Mouse (Mus musculus): ENCODE measurements at regions not wholly inside any gene's neighbourhood (a gene's known extent, or its start where the extent isn't known, plus 50 kb on each side); places are given as distances from the start of the nearest gene placed in this dataset.

- TF ChIP-seq CTCF (IDR thresholded peaks at IDR 0.05; ENCODE audit: extremely low read depth, insufficient read depth, insufficient read length, insufficient replicate concordance): no peak
- TF ChIP-seq POLR2A (IDR thresholded peaks at IDR 0.05; ENCODE audit: low read depth, low read length): no peak
Observed at GRCm38 (mm10) chr4:33641883-33642282, 282.5 kb upstream of the Cnr1 start.

Measured in spleen, adult 2 months (tissue).